Mouse (Mus musculus) urinary bladder, adult 2 months (tissue): ENCODE measurements around the gene Safb2. TPM values are rescaled to one million over a fixed set of nuclear protein-coding genes. Genes with fewer than 3 reads are reported as not detected.

Experiments
- DNase-seq: peaks from one replicate; pipeline ENCODE4 v3.0.0; 2022; ENCODE audit warnings: low spot score
- polyA plus RNA-seq: library from polyadenylated mRNA; depleted of rRNA; stranded (reverse); fragments of >200 nt; gene quantifications from 2 replicates; pipeline ENCODE4 v1.2.3, GENCODE M21; 2012

Safb2 gene
- polyA plus RNA-seq, 1 experiment, result 38.5 TPM

- DNase-seq, result no peak
Observed at GRCm38 (mm10) chr17:56560131-56560530, 24.3 kb downstream of the Safb2 start.

GRCm38 (mm10) chr17:56559386-56559785 is 25.0 kb downstream of the Safb2 start:
- no peak for DNase-seq

GRCm38 (mm10) chr17:56558448-56558847 is 25.9 kb downstream of the Safb2 start:
- peak; percentile 46 for DNase-seq

GRCm38 (mm10) chr17:56554122-56554551 is 30.2 kb downstream of the Safb2 start, which contains the start of gene Gm20219:
TSS of gene Gm20219 (minus strand) at chr17:56554387.
- DNase-seq, result peak; percentile 67

- DNase-seq, result peak; percentile 55
Observed at GRCm38 (mm10) chr17:56552781-56553363, 31.5 kb downstream of the Safb2 start.

GRCm38 (mm10) chr17:56551841-56552581 is 32.4 kb downstream of the Safb2 start:
- peak; percentile 14 for DNase-seq

GRCm38 (mm10) chr17:56550784-56551475 is 33.5 kb downstream of the Safb2 start:
- DNase-seq, result peak; percentile 17

GRCm38 (mm10) chr17:56548605-56549105 is 35.7 kb downstream of the Safb2 start:
- DNase-seq, result no peak

- peak; percentile 16 for DNase-seq
Observed at GRCm38 (mm10) chr17:56547846-56548604, 36.4 kb downstream of the Safb2 start.

- DNase-seq, result peak; percentile 15
Observed at GRCm38 (mm10) chr17:56547116-56547845, 37.1 kb downstream of the Safb2 start.

GRCm38 (mm10) chr17:56546576-56546975 is 37.8 kb downstream of the Safb2 start:
- no peak for DNase-seq

GRCm38 (mm10) chr17:56545945-56546344 is 38.4 kb downstream of the Safb2 start:
- DNase-seq, result no peak

- no peak for DNase-seq
Observed at GRCm38 (mm10) chr17:56544699-56545387, 39.5 kb downstream of the Safb2 start.

GRCm38 (mm10) chr17:56543684-56544224 is 40.6 kb downstream of the Safb2 start:
- no peak for DNase-seq

- no peak for DNase-seq
Observed at GRCm38 (mm10) chr17:56542736-56543135, 41.6 kb downstream of the Safb2 start.

GRCm38 (mm10) chr17:56540562-56540975 is 43.8 kb downstream of the Safb2 start:
- no peak for DNase-seq

GRCm38 (mm10) chr17:56537912-56538311 is 46.5 kb downstream of the Safb2 start:
- DNase-seq, result no peak

GRCm38 (mm10) chr17:56536874-56537273 is 47.5 kb downstream of the Safb2 start:
- DNase-seq, result no peak

- DNase-seq, result no peak
Observed at GRCm38 (mm10) chr17:56536192-56536591, 48.2 kb downstream of the Safb2 start.

GRCm38 (mm10) chr17:56524943-56525342 is 59.4 kb downstream of the Safb2 start:
- DNase-seq, result no peak
